Mouse (Mus musculus): ENCODE measurements around the gene Arl15.
"Not testable (repeated sequence)": the region's sequence is repeated elsewhere in the genome, so short reads cannot be mapped to it uniquely, and the experiment has no call there.

Gene Arl15

GRCm38 (mm10) chr13:113794039-113794704 lies at the start of gene Arl15:
Gene Arl15 (plus strand): TSS chr13:113794505.
- peak; percentile 99 for DNase-seq

GRCm38 (mm10) chr13:113745301-113745700 lies 49.0 kb upstream of the Arl15 start:
- DNase-seq = no peak

DNA sequence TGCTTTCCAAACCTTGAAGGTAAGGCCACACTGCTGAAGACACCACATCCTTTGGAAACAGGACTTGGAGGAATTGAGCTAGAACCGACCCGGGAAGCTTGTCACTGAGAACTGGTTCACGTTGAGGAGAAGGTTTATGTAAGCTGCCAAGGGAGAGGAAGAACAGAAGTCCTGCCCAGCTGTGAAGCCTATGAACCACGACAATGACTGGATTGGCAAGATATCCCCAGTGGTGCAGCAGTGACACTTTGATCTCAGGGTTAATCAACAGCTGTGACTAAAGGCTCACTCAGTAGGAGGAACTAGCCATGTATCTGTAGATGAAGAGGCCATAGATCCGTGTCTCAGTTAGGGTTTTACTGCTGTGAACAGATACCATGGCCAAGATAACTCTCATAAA lies 43.5 kb upstream of the Arl15 start:
- no peak for DNase-seq

- no peak for DNase-seq
Observed at GRCm38 (mm10) chr13:113754731-113755689, 39.3 kb upstream of the Arl15 start.

DNA sequence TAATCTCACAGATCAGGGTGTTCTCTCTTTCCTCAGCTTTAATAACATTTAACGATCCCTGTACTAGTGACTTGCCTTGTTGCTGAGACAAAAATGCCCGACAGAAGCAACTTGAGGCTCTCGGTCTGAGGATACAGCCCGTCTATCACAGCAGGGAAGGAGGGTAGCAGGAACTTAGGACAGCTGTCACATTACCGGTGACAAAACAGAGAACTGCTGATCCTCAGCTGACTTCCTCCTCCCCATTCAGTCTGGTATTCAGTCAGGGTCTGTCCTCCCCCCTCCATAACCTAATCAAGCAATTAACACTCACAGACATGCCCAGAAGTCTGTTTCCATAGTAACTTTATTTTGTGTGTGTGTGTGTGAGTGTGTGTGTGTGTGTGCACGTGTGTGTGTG lies 38.5 kb upstream of the Arl15 start:
- no peak for DNase-seq

GRCm38 (mm10) chr13:113761717-113762116 lies 32.6 kb upstream of the Arl15 start:
- no peak for DNase-seq

DNA sequence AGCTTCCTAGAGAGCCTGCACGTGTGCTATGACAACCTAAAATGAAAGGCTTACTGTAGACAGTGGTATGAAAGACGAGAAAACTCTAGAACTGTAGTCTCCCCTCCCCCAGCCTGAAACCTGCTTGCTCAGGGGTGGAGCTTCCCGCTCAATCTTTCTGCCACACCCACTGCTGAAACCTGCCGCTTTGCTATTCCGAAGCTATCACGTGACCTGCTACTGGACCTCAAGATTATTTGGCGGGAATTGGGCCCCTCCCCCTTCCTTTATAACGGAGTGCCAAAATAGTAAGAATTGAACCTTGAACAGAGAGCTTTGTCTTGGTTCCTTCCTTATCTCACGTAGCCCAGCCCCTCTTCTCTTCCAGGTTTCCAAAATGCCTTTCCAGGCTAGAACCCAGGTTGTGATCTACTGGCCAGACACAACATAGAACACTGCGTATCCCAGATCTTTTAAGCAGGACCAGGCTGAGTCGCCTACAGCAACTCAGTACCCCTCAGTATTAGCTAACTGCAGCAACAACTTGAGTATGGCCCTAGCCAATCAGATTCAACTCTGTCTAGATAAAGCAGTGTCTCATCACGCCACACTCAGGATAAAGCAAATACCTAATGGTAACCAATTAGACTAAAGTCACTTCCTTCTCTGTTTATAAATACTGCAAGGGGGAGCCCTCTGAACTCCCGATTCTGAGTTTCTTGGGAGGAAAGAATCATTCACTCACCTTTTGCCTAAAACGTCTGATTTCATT lies 31.4 kb upstream of the Arl15 start:
- no peak for DNase-seq

DNA sequence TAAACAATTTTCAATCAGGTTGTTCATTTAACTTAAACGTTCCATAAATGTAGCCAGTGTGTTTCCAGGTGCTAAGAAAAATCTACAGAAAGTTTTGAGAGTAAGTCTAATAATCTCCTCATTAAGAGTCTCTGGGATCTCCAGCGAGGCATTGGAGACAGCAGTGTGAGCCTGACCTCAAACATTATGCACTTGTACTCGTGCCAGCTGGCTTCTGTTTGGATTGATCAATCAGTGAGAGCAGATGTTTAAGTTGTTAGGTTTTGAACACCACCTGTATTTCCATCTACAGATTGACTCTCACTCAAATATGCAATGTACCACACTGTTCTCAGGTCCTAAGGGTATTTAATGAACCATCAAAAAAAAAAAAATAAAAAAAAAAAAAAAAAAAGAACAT lies 28.9 kb upstream of the Arl15 start:
- DNase-seq = no peak

- no peak for DNase-seq
Observed at GRCm38 (mm10) chr13:113769829-113770228, 24.5 kb upstream of the Arl15 start.

DNA sequence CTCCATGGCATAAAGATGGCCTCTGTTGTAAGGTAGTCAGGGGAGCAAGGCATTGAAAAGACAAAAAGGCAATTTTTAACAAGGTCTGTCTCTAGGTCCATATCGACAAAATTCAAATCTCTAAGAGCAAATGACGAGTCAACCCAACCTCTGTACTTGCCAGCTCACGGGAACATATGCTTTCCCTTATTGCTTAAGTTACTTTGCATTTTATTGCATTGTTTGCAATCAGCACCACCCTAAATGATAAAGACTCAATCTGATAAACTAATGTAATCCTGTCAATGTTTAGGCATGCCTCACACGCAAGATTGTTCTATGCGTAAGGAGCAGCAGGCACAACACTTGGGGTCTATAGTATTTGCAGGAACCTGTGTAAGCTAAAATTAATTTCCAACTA lies 24.0 kb upstream of the Arl15 start:
- DNase-seq = no peak

GRCm38 (mm10) chr13:113771340-113771739 lies 23.0 kb upstream of the Arl15 start:
- DNase-seq = no peak

DNA sequence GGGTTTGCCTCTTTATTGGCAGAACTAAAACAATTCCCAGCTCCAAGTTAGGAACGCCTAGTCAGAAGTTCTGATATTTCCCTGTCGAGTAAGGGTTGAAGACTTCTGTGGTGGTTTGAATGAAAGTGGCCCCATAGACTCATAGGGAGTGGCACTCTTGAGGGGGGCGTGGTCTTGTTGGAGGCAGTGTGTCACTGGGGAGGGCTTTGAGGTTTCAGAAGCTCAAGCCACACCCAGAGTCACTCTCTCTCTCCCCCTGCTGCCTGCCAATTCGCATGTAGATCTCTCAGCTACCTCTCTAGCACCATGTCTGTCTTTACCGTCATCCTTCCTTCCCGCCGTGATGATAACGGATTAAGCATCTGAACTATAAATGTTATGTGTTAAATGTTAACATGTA lies 19.5 kb upstream of the Arl15 start:
- no peak for DNase-seq

- no peak for DNase-seq
Observed at GRCm38 (mm10) chr13:113775244-113776140, 18.8 kb upstream of the Arl15 start.

GRCm38 (mm10) chr13:113785803-113786202 lies 8.5 kb upstream of the Arl15 start:
- no peak for DNase-seq

DNA sequence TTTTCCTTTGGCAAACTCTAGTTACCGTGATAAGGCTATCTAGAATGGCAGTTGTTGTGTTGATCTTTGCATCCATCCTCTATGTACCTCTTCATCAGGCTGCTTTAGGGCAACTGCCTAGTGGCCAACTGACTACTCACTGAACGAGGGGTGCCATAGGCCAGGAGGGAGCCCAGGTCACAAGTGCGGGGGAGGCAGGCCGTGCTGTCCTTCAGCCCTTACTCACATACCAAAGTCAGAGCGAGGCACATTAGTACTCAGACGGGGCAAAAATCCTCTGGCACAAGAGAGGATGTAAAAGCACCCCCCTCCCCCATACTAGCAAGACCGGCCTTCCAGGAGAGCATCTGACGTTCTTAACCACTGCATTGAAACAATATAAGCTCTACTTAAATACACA lies 7.2 kb upstream of the Arl15 start:
- DNase-seq = no peak

DNA sequence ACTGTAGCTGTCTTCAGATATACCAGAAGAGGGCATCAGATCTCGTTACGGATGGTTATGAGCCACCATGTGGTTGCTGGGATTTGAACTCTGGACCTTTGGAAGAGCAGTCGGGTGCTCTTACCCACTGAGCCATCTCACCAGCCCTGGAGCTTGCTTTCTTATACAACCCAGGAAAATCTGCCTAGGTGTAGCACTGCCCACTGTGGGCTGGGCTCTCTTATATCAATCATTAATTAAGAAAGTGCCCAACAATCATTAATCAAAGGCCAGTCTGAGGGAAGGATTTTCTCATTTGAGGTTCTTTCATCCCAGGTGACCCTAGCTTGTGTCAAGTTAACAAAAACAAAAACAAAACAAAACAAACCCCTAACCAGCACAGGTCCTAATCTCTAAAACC lies 4.3 kb upstream of the Arl15 start:
- DNase-seq = not testable (repeated sequence)

DNA sequence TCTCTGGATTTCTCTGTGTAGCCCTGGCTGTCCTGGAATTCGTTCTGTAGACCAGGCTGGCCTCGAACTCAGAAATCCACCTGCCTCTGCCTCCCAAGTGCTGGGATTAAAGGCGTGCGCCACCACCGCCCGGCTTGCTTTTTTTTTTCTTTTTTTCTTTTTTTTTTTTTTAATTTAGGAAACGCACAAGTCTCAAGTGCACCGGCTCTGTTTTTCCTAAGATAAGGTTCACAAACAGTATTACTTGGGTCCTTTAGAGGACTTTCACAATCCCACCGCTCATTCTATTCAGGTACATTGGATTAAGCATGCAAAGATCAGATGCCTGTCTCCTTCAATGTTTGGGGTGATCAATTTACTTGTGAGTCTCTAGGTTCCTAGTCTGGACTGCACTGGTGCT lies 668 bp upstream of the Arl15 start:
- DNase-seq = no peak

- DNase-seq = peak; percentile 37 to 39
Observed at GRCm38 (mm10) chr13:113794705-113795655, 675 bp downstream of the Arl15 start.

GRCm38 (mm10) chr13:113797378-113797777 lies 3.1 kb downstream of the Arl15 start:
- DNase-seq = no peak

DNA sequence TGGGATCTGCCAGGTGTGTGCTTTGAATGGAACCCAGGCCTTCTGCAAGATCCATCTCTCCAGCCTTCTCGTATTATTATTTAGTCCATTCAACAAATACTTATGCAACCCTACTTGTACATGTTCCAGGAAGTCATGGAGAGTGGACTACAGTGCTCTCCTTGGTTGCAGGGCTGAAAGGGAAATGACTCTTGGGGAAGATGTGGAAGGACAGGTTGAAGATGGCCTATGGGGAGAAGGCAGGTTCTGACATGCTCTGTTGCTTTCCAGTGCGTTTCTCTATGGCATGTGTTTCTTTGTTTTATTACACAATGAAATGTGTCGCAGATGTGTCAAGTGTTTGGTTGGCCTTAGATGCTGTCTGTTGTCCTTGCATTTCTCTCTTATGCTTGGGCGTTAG lies 5.1 kb downstream of the Arl15 start:
- DNase-seq = no peak

- DNase-seq = no peak
Observed at GRCm38 (mm10) chr13:113800246-113800645, 5.9 kb downstream of the Arl15 start.
